Mouse (Mus musculus): ENCODE data around the gene Fndc11.
"Not testable (repeated sequence)": the region's sequence is repeated elsewhere in the genome, so short reads cannot be mapped to it uniquely, and the experiment has no call there.

Gene Fndc11

DNA sequence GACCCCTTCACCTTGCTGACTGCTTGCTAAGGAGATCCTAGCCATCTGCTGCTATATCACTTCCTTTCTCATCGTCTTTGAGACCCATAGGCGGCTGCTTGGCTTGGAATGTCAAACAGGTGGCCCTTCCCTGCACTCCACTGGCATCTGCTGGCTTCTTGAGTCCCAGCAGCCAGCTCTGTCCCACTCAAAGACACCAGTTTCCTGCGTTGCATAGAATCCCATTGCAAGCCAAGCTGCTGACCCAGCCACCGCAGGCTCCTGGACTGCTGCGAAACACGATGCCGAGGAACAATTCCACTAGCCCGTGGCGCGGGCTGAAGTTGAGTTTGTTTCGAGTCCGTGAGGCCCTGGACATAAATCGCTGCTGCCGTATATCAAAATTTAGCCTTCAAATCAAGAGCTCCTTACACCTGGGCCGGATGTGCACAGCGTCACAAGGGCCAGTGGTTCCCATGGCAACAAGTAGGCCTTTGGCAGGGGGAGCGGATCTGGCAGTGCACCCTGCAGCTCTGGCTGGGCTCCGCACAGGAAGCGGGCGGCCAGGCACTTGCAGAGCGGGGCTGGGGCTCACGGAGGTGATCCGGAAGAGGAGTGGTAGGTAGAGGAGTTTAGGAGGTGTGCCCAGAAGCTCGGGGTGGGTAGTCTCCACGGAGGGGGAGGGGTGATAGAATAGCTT is at the start of gene Fndc11:
Fndc11 (plus strand) TSS at position 476 of the 679 bp plus-strand sequence.
- peak; percentile 99 for DNase-seq

DNA sequence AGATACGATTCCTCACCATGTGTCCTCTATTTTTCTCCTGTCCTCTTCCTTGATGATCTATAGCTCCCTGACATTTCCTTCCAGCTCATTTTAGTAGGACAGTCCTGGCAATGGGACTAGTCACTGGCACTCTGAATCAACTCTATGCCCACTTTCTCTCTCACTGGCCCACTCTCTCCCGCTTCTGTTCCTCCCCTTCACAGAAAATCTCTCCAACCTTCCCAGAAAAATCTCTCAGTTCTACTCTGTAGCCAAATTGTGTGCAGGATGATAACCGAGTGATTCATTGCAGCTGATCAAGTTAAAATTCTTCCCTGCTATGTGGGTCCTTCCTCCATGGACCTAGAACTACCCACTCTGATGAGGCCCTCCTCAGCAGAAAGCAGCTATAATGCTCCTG is 45.2 kb upstream of the Fndc11 start:
- DNase-seq: no peak

DNA sequence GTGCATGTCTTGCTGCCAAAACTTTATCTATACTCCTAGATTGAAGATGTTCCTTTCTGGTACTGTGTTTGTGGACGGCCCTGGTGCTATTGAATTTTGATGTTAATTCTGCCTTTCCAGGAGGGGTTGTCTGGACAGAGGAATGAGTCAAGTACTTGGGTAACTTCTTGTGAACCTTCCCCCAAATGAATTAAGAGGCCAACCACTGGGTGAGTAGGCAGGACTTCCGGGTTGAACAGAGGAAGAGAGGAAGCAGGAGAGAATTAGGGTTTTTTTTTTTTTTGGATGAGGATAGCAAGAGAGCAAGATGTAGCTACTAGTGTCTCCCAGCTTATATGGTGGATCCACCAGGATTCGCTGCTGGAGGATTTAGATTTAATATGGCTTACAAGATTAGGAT is 41.8 kb upstream of the Fndc11 start:
- no peak for DNase-seq

DNA sequence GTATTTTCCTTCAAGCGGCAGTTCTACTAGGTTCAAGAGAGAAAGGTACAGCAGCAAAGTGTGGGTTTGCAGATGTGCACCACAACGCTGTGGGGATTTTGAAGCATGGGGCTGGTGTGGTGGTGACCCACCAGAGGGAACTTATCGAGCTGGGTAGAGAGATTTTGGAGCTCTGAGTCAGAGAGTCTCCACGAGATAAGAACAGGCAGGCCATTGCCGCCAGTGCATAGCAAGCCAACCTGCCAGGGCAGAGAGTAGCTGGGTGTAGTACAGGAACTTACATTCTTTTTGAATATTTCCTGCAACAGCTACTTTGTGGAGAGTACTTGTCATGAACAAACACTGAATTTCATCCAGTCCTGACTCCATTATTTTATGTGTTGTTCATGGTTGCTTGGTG is 41.3 kb upstream of the Fndc11 start:
- DNase-seq: no peak

DNA sequence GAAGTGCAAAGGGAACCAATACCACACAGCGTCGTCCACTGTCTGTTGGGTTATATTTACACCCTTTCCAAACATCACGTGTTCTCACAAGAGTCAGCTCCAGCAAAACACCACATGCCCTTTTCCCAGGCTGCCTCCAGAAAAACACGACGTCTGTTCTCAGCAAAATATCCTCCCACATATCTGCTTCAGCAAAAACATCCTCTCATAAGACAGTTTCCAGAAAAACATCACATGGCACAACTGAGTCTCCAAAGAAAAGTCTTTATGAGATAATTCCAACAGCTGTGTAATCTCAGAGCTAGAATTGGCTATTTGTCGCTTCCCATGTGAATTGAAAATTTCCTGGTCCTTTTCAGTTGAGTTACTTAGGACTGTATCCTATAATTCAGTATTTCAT is 38.9 kb upstream of the Fndc11 start:
- DNase-seq: peak; percentile 93

DNA sequence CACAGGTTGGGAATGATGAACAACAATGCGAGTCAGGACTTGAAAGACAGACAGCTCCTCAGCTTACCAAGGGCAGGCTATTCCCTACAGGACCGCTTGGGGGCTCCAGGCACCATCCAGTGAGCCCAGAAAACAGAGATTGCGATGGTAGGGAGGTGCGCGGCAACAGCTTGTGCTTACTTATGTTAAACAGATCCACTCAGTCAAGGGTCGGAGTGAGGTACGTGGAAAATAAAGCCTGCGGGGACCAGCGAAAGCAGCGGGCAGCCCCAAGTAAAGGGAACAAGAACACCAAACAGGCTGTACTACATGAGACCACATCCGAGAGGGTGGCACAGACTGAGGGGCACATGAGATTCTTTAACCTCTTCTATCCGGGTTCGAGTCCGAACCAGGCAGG is 33.2 kb upstream of the Fndc11 start:
- peak; percentile 99 for DNase-seq

DNA sequence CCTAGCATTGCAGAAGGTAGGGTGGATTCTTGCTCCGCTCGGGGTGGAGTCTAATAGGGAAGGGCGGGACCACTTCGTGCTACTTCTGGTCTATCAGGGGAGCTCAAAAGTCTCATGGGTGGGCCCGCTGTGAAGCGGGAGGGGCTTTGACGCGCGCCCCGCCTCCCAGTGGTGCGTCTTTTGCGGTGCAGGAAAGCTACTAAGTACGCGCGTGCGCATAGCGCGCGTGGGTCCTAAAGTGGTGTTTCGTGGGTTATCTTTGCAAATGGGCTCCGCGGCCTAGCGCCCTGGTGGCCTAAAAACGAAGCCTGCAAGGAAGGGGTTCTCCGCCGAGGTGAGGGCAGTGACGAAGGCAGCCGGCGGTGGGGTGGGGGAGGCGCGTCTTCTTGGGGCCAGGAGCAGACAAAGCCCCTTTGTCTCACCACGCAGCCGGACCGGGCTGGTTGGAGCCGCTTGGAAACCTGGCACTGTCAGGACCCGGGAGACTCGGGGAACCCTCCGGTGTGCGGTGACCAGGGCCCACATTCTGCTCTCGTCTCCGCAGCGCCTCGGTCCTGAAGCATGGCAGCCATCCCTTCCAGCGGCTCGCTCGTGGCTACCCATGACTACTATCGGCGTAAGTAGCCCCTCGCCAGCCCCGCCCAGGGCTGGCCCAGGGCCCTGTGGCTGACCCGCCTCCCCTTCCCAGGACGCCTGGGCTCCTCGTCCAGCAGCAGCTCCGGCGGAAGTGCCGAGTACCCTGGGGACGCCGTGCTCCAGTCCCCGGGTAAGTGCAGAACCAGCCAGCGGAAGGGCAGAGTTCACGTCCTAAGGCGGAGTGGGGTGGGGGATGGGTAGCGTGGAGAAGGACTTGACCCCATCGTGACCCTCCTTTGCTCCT is 32.5 kb upstream of the Fndc11 start, which contains the start of gene Ppdpf:
Ppdpf (plus strand) TSS at position 127 of the 880 bp plus-strand sequence.
- DNase-seq: peak; percentile 100

DNA sequence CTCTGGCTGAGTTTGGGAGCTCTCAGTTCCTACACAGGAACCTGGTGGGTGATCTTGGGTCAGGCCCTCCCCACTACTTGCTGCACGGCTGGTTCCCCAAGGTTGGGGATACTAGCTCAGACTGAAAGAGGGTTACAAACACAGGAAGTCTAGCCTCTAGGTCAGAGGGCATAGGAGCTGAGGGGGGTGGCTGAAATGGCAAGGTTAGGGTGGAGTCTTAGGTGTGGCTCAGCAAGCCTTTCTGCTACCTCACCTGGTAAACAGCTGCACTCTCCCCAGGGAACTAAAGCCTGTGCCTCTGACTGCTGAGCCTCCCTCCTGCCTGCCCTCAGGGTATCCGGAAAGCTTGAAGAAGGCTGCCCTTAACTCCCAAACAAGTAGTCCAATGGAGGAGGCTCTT is 31.1 kb upstream of the Fndc11 start:
- peak; percentile 96 for DNase-seq

DNA sequence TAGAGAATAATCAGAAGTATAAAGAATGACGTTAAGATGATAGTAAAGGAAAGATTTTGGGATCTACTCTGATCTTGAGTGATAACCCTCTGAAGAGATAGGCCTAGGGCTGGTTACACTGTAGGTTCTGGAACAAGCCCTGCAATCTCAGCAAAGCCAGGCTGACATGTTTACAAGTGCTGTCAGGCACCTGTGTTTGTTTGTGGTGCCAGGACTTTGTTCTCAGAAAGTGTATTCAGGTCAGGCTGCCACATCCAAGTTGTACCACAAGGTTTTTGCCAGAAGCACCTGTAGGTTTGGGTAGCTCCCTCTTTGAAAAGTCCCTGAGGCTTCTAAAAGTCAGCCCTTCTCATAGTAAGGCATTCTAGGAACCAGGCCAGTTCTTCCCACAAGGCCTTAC is 30.5 kb upstream of the Fndc11 start:
- DNase-seq: no peak

DNA sequence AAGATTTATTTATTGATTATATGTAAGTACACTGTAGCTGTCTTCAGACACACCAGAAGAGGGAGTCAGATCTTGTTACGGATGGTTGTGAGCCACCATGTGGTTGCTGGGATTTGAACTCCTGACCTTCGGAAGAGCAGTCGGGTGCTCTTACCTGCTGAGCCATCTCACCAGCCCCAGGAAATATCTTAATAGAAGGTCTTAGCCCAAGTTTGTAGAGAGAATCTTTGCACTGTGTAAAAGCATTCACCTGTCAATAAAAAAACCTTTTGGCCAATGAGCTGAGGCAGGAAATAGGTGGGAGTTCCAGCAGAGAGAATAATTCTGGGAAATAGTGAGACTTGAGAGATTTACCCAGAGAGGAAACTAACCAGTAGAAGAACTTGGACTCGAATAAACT is 28.4 kb upstream of the Fndc11 start:
- not testable (repeated sequence) for DNase-seq

DNA sequence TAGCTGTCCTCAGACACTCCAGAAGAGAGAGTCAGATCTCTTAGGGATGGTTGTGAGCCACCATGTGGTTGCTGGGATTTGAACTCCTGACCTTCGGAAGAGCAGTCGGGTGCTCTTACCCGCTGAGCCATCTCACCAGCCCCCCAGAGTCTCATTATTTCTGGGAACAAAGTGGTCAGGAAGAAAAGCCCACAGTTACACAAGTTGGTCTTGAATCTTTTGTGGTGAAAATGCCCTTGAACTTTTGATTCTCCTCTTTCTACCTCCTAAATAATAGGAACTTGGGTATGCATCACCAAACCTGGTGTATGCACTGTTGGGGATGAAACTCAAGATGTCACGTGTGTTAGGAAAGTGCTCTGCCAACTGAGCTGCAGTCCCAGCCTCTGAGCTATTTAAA is 27.9 kb upstream of the Fndc11 start:
- DNase-seq: no peak

DNA sequence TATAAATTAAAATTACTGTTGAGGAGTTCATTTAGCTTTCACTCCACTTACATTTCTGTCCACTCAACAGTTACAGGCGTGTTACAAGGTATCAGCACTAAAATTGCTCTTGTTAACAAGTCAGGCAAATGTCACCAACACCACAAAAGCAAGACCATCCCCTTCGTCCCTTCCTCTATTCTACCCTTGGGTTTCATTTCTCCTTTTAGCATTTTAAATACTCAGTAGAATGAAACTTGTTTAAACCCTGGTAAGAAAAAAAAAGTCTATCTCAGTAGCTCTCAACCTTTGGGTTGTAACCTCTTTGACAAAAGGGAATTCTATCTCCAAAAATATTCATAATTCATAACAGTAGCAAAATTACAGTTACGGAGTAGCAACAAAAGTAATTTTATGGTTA is 26.8 kb upstream of the Fndc11 start:
- DNase-seq: no peak

DNA sequence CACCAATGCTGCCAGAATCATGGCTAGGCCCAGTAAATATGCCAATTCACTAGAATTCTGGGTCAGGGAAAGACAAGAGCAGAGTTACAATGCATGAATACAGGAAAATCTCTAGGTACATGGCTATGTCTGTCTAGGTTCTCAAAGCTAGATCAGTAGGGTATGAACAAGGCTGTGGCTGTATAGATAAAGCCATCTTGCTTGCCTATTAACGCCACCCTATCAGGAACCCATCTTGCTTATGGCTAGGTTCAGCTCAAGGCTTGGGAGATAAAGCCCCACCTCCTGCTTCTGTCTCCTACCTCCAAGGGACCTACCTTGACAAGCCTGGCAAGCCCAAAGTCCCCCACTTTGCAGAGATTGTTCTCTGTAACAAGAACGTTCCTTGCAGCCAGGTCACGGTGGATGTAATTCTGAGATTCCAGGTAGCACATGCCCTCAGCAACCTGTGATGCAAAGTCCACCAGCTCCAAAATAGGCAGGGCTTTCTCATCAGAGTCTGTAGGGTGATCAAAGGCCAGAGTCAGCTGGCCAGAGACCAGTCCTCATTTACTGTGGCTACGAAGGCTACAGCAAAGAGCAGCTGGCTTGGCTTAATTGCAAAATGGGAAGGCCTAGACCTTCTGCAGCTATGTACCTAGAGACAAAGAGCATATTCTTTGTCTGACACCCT is 23.0 kb upstream of the Fndc11 start:
- no peak for DNase-seq

DNA sequence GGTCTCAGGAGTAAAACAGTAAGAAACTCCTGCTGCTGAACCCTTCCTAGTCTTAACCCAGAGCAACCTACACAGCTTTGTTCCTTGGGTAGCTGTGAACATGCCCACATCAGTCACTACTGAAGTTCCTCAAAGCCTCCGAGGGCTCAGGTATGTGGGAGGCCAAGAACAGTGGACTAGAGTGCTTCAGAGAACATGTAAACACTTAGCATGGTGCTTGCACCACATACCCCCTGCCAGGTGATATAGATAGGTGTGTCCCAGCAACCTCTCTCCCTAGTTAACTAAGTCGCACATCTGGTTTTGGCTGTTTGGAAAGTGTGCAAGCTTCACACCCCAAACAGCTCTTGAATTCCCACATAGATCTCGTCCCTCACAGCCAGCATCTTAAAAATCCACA is 18.2 kb upstream of the Fndc11 start:
- DNase-seq: no peak

DNA sequence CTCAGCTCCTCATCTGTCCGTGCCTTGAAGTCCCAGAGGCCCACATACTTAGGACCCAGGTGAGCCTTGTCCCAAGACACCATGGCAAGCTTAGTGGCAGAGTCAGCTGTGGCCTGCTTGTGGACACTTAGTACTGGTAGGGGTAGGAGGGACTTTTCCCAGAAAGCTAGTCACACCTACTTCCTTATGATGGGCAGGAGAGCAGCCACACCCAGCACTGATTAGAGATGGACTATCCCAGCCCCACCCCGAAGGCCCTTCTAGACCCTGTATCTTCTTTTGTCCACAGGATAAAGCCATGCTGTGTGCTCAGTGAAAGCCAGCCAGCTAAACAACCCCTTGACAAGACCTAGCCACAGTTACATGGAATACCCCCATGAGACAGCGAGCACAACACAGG is 17.4 kb upstream of the Fndc11 start, which contains the start of gene Ptk6:
Ptk6 (minus strand) TSS at position 368 of the 400 bp plus-strand sequence.
- no peak for DNase-seq

DNA sequence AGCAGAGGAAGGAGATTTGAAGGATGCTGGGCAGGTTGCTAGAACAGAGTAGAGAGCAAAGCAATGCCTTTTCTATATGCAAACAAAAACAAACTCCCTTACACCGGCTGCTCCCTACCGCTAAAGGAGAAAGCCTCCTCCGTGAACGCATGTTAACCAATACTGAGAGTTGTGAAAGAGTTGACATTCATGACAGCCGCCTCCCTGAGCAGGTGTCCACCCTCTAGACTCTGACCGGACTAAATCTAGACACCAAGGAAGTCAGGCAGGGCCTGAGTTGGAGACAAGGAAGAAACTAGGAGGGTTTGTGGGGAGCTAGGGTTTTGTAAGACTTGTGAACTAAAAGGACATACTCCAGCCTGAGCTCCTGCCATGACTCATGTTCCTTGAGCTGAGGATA is 16.9 kb upstream of the Fndc11 start:
- DNase-seq: no peak

DNA sequence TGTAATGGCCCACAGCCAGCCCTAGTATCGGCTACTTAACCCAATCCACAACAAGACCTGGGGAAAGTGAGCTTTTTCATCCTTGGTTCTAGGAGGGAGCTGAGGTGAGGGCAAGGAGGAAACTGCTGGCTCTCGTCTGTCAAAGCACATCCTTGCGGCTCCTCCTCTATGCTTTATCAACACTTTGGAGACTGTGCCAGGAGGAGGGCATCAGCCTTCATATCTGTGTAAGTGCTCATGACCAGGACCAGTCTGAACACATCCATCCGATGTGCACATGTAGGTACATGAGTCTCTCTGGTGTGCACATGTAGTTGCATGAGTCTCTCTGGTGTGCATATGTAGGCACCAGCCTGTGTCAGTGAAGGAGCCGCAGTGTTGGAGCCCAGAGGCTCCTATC is 14.1 kb upstream of the Fndc11 start:
- DNase-seq: no peak

DNA sequence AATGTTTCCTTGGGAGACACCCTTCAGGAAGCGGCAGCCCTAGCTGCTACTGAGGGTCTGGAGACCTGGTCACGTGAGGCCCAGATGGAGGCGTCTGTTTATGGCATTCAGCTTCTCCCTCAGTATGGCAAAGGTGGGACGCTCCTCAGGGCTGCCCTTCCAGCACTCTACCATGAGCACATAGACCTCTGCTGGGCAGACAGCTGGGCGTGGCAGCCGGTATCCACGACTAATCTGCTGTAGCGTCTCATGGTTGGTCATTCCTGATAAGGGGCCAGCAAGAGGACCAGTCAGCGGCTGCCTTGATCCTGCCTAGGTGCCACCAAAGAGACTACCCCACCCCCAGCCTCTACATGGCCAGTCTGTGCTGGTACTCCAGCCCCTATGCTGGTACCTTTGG is 13.7 kb upstream of the Fndc11 start:
- no peak for DNase-seq

DNA sequence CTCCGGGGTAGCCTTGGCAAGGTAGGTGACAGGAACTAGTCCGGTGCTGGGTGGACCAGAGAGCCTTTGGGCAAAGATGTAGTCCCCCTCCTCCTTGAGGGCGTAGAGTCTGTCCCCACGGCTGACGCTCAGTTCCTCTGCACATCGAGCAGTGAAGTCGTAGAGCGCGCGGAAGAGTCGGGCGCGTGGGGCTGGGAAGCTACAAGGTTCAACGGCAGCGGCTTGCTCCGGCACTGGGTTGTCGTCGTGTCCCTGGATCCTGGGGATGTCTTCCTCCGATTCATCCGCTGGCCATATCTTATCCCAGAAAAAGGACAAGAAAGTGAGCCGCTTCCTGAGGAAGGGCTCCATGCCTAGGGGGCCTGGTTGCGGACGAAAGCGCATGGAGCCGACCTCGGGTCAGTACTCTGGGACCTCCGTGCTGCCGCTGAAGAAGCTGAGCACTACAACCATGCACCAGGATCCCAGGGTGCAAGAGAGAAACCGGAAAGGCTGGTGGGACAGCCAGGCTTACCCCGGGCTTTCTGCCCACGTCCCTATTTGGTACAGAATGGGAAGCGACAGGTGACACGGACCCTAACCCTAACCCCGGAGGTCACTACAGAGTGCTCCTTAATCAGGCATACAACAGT is 7.3 kb upstream of the Fndc11 start:
- DNase-seq: no peak

DNA sequence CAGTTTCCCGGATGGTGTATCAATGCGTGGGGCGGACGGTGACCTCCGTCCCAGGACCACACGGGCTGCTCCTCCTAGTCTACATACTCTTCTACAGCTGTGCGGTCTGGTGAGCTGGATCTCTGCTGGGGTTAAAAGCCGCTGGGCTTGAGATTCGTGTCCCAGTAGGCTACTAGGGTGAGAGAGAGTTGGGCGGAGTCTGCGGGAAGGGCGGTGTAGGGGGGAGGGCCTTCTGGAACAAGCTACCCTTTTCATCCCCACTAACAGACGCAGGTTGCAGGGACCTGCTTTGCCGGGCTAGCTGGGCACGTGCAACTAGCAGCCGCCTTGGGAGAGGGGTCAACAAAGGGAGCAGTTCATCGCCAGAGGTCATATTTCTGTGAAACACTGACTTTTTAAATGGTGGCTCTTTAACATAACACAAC is 6.8 kb upstream of the Fndc11 start, which contains the start of gene Srms:
Srms (minus strand) TSS at position 165 of the 425 bp plus-strand sequence.
- peak; percentile 94 for DNase-seq

DNA sequence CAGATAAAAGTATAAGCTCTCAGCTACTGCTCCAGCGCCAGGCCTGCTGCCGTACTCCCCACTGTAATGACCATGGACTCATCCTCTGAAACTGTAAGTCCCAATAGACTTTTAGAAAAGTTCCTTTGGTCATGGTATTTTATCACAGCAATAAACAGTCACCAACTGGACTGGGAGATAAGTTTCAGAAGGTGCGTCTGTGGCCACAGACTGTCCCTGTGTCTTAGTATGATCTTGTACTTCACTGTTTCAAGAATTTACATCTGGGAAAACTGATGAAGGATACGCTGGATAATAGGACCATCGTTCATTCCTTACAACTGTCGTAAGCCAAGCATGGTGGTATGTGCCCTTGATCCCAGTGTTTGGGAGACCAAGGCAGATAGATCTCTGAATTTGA is 3.8 kb upstream of the Fndc11 start:
- DNase-seq: no peak

DNA sequence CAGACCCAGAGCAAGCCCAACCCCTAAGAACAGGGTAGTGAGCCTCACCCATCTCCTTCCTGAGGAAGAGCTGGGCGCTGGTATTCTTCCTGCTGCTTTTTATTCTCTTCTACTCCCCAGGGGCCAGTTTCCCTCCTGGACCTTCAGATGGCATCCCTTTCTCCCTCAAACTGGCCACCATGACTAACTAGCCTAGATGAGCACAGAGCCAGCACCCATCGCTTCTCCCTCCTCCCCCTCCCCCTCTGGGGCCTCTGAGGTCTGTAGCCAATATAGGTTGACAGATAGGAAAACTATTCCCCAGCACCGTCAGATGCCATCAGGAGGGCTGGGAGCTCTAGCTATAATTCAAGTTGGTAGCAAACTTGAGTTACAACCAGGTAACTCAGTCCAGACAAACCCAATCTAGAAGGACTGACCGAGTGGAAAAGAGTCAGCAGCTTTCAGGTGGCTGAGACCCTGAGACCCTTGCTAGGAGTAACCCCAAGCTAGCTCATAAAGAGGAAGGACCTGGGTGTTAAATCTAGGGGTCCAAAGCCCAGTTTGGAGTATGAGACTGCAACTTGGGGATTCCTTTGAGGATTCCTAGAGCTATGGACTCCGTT is 830 bp upstream of the Fndc11 start:
- DNase-seq: peak; percentile 92

DNA sequence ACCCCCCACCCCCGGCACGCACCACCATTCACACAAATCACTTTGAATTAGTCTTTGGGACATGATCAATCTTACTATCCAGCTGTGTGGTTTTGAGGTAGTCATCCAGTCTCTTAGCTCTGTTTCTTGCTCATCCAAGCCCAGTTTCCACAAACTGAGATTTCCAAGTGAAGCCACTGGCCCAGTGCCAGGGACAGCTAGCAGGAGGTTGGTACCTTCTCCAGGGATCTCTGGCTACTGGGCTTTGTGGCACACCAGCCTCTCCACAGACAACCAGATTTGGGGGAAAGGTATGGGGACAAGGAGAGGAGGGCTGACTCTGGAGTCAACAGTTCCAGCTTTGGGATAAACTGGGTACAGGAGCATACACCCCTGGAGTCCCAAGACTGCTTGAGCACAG is 548 bp downstream of the Fndc11 start:
- DNase-seq: no peak
